Mouse (Mus musculus) CH12F3 (cell line): ENCODE results near the gene Muc4.

Experiments
- in situ Hi-C: fragments of 300-500 bp; cut with MboI; formaldehyde crosslinking; loops from 2 replicates; pipeline ENCODE4 v1.14.3; 2020; ENCODE audit warnings: low sequenced_read_pairs

Muc4 gene

DNA sequence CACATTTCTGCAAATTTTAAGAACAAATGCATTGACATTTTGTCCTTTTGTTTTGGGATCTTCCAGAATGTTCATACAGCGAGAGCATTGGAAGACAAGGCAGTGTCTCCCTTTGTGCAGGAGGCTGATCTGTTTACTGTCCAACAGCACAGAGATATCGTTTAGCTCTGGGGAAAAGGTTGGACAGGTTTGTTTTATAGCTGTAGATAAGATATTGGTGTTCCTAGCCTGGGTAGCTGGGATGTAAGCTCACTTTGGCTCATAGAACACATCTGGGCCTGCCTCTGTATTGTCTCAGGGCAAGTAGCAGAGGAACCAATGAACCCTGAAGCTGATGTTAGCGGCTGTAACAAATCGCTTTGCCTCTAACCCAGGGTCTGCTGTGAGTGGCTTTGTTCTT is 11.9 kb upstream of the Muc4 start:
- in situ Hi-C loops, result no loop called here

DNA sequence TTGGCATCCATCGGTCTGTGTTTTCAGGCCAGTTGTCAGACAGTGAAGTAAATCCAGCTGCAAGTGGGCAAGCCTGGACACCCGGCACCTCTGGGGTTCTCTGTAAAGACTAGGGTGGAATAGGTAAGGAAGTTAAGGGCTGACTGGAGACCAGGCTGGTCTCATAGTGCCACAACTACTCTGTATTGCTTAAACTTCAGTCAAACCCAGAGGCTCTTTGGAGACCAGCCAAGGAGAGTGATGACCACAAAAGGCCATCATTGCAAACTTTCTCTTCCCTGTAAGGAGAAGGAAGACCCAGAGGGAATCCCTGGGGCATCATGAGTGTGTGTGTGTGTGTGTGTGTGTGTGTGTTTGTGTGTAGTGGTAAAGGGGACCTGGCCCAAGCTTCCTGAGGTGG is 11.4 kb upstream of the Muc4 start:
- in situ Hi-C loops, result no loop called here

- in situ Hi-C loops, result no loop called here
Measured at GRCm38 (mm10) chr16:32726501-32726900, 9.2 kb upstream of the Muc4 start.

GRCm38 (mm10) chr16:32728240-32728639 is 7.4 kb upstream of the Muc4 start:
- in situ Hi-C loops, result no loop called here

DNA sequence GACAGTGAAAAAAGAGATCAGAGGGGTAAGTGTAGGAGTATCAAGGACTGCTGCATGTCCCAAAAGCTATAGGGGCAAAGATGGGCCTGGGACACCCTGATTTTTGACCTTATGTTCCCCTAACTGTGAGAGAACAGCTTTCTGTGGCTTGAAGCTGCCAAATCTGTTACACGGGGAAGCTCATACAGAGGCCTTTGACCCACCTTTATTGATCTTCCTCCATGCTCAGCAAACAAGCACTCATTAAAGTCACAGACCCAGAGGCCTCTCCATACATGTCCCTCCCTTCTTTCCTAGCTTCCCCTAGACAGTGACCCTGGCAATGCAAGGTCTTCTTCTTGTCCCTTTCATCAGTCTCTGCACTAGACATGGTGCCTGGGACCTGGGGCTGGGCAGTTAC is 7.0 kb upstream of the Muc4 start:
- in situ Hi-C loops, result no loop called here

- in situ Hi-C loops, result no loop called here
Measured at GRCm38 (mm10) chr16:32733213-32733612, 2.5 kb upstream of the Muc4 start.

DNA sequence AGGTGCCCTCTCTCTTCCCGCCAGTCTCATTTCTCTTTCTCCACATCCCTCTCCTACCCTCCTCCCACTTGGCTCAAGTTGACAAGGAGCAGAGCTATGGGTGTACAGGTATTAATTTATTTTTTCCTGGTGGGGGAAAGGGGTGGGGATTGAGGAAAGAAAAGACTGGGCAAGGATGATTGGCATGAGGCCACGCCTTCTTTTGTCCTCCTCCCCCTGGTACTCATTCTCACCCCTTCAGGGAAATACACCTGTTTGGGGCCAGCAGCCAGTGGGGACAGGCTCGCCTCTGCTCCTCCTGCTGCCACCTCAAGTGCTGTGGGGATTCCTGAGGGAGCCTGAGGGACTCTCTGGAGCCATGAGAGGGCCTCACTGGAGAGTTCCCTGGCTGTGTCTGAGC is 336 bp downstream of the Muc4 start:
- in situ Hi-C loops, result no loop called here

DNA sequence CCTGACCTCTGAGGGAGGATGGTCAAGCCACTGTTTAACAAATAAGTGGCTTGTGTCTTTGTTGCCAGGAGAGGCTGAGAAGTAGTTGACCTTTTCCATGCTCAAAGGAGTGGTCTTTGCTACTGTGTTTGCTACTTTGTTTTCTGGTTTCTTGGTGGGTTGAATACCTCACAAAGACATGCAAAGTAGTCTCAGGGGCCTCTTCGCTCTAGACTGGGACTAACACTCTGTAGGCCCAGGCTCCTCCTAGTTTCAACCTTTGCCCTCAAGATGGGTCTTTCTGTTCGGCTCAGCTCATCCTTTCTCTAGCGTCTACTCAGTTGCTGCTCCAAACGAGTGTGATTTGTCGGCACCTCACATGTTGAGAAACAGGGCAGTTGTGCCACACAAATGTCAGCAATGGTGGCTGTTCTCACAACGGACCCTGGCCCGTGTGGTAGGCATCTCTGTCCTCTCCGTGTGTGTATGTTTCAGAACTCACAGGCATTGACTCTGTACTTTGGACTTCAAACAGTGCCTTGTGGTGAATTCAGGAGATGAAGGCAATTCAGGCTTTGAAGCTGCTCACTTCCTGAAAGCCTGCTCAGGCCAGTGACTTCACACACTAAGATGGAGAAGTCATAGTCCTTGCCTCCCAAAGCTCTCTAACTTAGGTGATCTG is 4.4 kb downstream of the Muc4 start:
- in situ Hi-C loops, result no loop called here

DNA sequence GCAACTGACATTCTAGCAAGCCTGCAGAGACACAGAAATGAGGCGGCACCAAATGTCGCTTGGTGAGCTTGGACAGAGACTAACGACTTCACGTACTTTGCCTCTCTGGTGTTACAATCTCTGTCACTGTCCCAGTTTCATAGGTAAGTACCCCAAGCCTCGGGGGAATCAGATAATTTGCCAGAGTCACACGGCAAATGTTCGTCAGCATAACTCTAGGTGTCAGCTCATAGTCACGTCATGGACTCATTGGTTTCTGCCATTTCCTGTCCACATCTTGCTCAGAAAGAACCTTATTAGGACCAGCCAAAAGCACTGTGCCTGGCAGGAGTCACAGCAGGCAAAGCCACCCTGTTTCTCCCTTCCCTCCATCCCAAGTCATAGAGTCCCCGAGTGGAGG is 5.7 kb downstream of the Muc4 start:
- in situ Hi-C loops, result no loop called here

GRCm38 (mm10) chr16:32742712-32743111 is 7.0 kb downstream of the Muc4 start:
- in situ Hi-C loops, result no loop called here

DNA sequence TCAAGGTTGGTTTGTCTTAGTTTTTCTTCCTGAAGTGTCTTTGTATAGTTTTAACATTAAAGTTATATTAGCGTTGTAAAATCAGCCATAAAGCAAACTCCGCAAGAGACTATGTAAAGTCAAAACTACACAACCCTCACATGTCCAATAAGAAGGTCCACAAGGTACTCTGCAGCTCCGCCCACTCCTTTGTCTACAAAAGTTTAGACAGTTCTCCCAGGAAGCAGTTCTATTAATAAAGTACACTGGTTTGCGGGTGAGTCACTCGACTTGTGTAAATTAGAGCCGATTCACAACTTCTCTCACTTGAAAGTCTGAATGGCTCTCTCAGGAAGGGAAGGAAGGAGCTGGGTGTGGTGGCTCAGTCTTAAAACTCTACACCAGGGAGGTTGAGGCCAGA is 10.2 kb downstream of the Muc4 start:
- in situ Hi-C loops, result no loop called here

GRCm38 (mm10) chr16:32750242-32751127 is 14.8 kb downstream of the Muc4 start:
- in situ Hi-C loops, result no loop called here

- in situ Hi-C loops, result no loop called here
Measured at GRCm38 (mm10) chr16:32764550-32764949, 28.9 kb downstream of the Muc4 start.

- in situ Hi-C loops, result no loop called here
Measured at GRCm38 (mm10) chr16:32764961-32765360, 29.3 kb downstream of the Muc4 start.

GRCm38 (mm10) chr16:32766904-32767303 is 31.2 kb downstream of the Muc4 start:
- in situ Hi-C loops, result no loop called here

GRCm38 (mm10) chr16:32776676-32777075 is 41.0 kb downstream of the Muc4 start:
- in situ Hi-C loops, result no loop called here

DNA sequence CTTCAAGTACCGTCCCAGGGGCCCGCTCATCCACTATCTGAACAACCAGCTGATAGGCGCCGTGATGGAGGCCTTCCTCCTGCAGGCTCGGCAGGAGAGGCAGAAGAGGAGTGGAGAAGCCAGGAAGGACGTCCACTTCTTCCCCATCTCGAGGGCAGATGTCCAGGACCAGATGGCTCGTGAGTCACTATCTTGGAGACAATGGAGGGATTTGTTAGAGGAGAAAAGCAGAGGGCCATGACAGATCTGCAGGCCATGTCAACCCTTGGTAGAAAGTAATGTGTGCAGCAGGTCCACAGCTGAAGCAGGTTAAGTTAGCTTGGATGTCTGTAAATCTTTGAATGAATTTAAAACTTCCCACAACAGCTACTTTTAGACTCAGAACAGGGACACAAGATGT is 43.3 kb downstream of the Muc4 start:
- in situ Hi-C loops, result no loop called here

DNA sequence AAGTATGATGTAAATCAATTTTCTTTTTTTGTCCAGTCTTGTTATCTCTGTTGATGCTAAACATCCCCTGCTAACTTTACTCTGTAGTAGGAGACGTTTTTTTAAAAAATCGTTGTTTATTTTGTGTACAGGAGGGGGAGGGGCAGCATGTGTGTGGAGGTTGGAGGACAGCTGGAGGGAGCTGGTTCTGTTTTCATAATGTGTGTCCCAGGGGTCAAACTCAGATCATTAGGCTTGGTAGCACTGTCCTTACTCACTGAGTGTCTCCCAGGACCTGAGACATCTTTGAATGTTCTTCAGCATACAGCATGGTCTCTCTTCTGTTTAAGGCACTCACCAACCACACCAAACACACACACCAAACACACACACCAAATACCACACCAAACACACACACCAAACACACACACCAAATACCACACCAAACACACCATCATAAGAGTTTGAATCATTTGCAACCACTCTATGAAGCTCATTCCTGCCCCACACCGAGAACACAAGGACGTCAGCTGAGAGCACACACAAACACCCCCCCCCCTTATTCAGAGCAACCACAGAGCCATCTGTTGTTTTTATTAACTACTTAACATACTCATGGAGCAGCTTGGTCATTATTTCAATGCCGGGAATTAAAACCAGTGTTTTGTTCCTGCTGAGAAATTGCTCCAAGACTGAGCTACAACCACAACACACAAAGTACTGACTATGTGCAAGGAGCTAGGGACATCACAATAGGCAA is 47.8 kb downstream of the Muc4 start:
- in situ Hi-C loops, result no loop called here

DNA sequence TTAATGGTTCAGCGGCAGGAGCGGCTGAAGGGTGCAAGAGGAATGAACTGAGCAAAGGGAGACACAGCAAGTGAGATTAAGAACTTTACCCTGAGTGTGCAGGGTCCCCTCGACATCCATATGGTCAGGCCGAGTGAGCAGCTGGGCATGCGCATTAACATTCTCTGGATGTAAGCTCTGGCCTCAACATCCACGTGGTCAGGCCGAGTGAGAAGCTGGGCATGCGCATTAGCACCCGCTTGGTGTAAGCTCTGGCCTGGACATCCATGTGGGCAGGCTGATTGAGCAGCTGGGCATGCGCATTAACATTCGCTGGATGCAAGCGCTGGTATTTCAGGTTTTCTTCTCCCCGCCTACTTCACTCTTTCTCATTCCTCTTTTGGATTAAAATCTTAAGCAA is 49.2 kb downstream of the Muc4 start:
- in situ Hi-C loops, result no loop called here

- in situ Hi-C loops, result loop anchor here (10.0 kb wide), 1 partner anchor 85 kb away; no protein-coding TSS in a partner anchor
Measured at GRCm38 (mm10) chr16:32790056-32790455, 54.4 kb downstream of the Muc4 start.

GRCm38 (mm10) chr16:32795177-32795576 is 59.5 kb downstream of the Muc4 start:
- in situ Hi-C loops, result loop anchor here (10.0 kb wide), 1 partner anchor 90 kb away; no protein-coding TSS in a partner anchor
